Mouse (Mus musculus): ENCODE measurements around the gene Car3. TPM values are rescaled to one million over a fixed set of nuclear protein-coding genes. Genes with fewer than 3 reads are reported as not detected.

The Car3 gene
- polyA plus RNA-seq, 1 experiment from 2014 or later: 21.0 TPM

GRCm38 (mm10) chr3:14870528-14870927 lies 7.2 kb downstream of the Car3 start:
- H3K4me3 ChIP-seq (ENCODE audit: low read length): no peak overlapping the region
- H3K36me3 ChIP-seq (ENCODE audit: insufficient read depth, low read length): no peaks in the 10 kb centered on the region
- no peaks in the 10 kb centered on the region for H3K27me3 ChIP-seq (ENCODE audit: insufficient read depth, low read length)
- H3K9ac ChIP-seq (replicated peaks; ENCODE audit: low read length): no peak overlapping the region
- H3K4me2 ChIP-seq (replicated peaks; ENCODE audit: low read depth, low read length): no peak overlapping the region
- WGBS: 65% methylated on average over 1 of the region's 1 CpGs
- no peak for ATAC-seq (ENCODE audit: low FRiP score, low TSS enrichment)
- H3K9me3 ChIP-seq (ENCODE audit: low read length): no peaks in the 10 kb centered on the region
- H3K4me1 ChIP-seq (ENCODE audit: insufficient read depth, low read length): no peaks in the 10 kb centered on the region
- no peak overlapping the region for H3K27ac ChIP-seq (ENCODE audit: low read length)

GRCm38 (mm10) chr3:14871386-14871785 lies 8.1 kb downstream of the Car3 start:
- no peak overlapping the region for H3K4me2 ChIP-seq (replicated peaks; ENCODE audit: low read depth, low read length)
- no peaks in the 10 kb centered on the region for H3K27me3 ChIP-seq (ENCODE audit: insufficient read depth, low read length)
- no peaks in the 10 kb centered on the region for H3K36me3 ChIP-seq (ENCODE audit: insufficient read depth, low read length)
- no peaks in the 10 kb centered on the region for H3K4me1 ChIP-seq (ENCODE audit: insufficient read depth, low read length)
- H3K4me3 ChIP-seq (ENCODE audit: low read length): no peak overlapping the region
- no peak overlapping the region for H3K27ac ChIP-seq (ENCODE audit: low read length)
- no peaks in the 10 kb centered on the region for H3K9me3 ChIP-seq (ENCODE audit: low read length)
- WGBS: 54% methylated on average over 7 of the region's 7 CpGs
- no peak for ATAC-seq (ENCODE audit: low FRiP score, low TSS enrichment)
- H3K9ac ChIP-seq (replicated peaks; ENCODE audit: low read length): no peak overlapping the region

- H3K4me3 ChIP-seq (ENCODE audit: low read length): no peak overlapping the region
- 36% methylated on average over 8 of the region's 8 CpGs for whole genome bisulfite sequencing
- no peaks in the 10 kb centered on the region for H3K27me3 ChIP-seq (ENCODE audit: insufficient read depth, low read length)
- no peaks in the 10 kb centered on the region for H3K36me3 ChIP-seq (ENCODE audit: insufficient read depth, low read length)
- ATAC-seq (ENCODE audit: low FRiP score, low TSS enrichment): no peak; the same call in 1 of the 2 replicates
- H3K9me3 ChIP-seq (ENCODE audit: low read length): no peaks in the 10 kb centered on the region
- no peak overlapping the region for H3K27ac ChIP-seq (ENCODE audit: low read length)
- no peaks in the 10 kb centered on the region for H3K4me1 ChIP-seq (ENCODE audit: insufficient read depth, low read length)
- no peak overlapping the region for H3K9ac ChIP-seq (replicated peaks; ENCODE audit: low read length)
- no peak overlapping the region for H3K4me2 ChIP-seq (replicated peaks; ENCODE audit: low read depth, low read length)
Measured at GRCm38 (mm10) chr3:14874402-14875040, 11.2 kb downstream of the Car3 start.

GRCm38 (mm10) chr3:14876325-14876918 lies 13.1 kb downstream of the Car3 start:
- WGBS: 65% methylated on average over 9 of the region's 9 CpGs
- Histone ChIP-seq H3K27ac (ENCODE audit: low read length) (no peak overlapping the region), H3K9me3 (ENCODE audit: low read length) (no peaks in the 10 kb centered on the region)

GRCm38 (mm10) chr3:14877251-14877909 lies 14.1 kb downstream of the Car3 start:
- no peak overlapping the region for H3K9ac ChIP-seq (replicated peaks; ENCODE audit: low read length)
- no peak for ATAC-seq (ENCODE audit: low FRiP score, low TSS enrichment)

More at GRCm38 (mm10) chr3:14876325-14876918, 13.1 kb downstream of the Car3 start:
- H3K4me2 ChIP-seq (replicated peaks; ENCODE audit: low read depth, low read length): no peak overlapping the region
- H3K36me3 ChIP-seq (ENCODE audit: insufficient read depth, low read length): no peaks in the 10 kb centered on the region
- no peaks in the 10 kb centered on the region for H3K27me3 ChIP-seq (ENCODE audit: insufficient read depth, low read length)
- no peaks in the 10 kb centered on the region for H3K4me1 ChIP-seq (ENCODE audit: insufficient read depth, low read length)
- H3K4me3 ChIP-seq (ENCODE audit: low read length): no peak overlapping the region
- ATAC-seq (ENCODE audit: low FRiP score, low TSS enrichment): no peak
- no peak overlapping the region for H3K9ac ChIP-seq (replicated peaks; ENCODE audit: low read length)

GRCm38 (mm10) chr3:14878749-14879223 lies 15.5 kb downstream of the Car3 start:
- Histone ChIP-seq H3K9ac (replicated peaks; ENCODE audit: low read length) (no peak overlapping the region), H3K27me3 (ENCODE audit: insufficient read depth, low read length) (no peaks in the 10 kb centered on the region), H3K9me3 (ENCODE audit: low read length) (no peaks in the 10 kb centered on the region), H3K27ac (ENCODE audit: low read length) (no peak overlapping the region), H3K4me2 (replicated peaks; ENCODE audit: low read depth, low read length) (no peak overlapping the region), H3K36me3 (ENCODE audit: insufficient read depth, low read length) (no peaks in the 10 kb centered on the region), H3K4me1 (ENCODE audit: insufficient read depth, low read length) (no peaks in the 10 kb centered on the region), H3K4me3 (ENCODE audit: low read length) (no peak overlapping the region)
- ATAC-seq (ENCODE audit: low FRiP score, low TSS enrichment): no peak
- 82% methylated on average over 6 of the region's 6 CpGs for WGBS

More at GRCm38 (mm10) chr3:14877251-14877909, 14.1 kb downstream of the Car3 start:
- Histone ChIP-seq H3K27ac (ENCODE audit: low read length) (no peak overlapping the region), H3K4me2 (replicated peaks; ENCODE audit: low read depth, low read length) (no peak overlapping the region), H3K4me1 (ENCODE audit: insufficient read depth, low read length) (no peaks in the 10 kb centered on the region), H3K36me3 (ENCODE audit: insufficient read depth, low read length) (no peaks in the 10 kb centered on the region), H3K9me3 (ENCODE audit: low read length) (no peaks in the 10 kb centered on the region), H3K27me3 (ENCODE audit: insufficient read depth, low read length) (no peaks in the 10 kb centered on the region), H3K4me3 (ENCODE audit: low read length) (no peak overlapping the region)
- WGBS: 87% methylated on average over 7 of the region's 7 CpGs

- no peaks in the 10 kb centered on the region for H3K36me3 ChIP-seq (ENCODE audit: insufficient read depth, low read length)
- no peaks in the 10 kb centered on the region for H3K27me3 ChIP-seq (ENCODE audit: insufficient read depth, low read length)
- no peaks in the 10 kb centered on the region for H3K9me3 ChIP-seq (ENCODE audit: low read length)
- no peak overlapping the region for H3K4me2 ChIP-seq (replicated peaks; ENCODE audit: low read depth, low read length)
- no peak for ATAC-seq (ENCODE audit: low FRiP score, low TSS enrichment)
- no peak overlapping the region for H3K4me3 ChIP-seq (ENCODE audit: low read length)
- no peak overlapping the region for H3K27ac ChIP-seq (ENCODE audit: low read length)
- whole genome bisulfite sequencing: 83% methylated on average over 3 of the region's 3 CpGs
- H3K4me1 ChIP-seq (ENCODE audit: insufficient read depth, low read length): no peaks in the 10 kb centered on the region
- H3K9ac ChIP-seq (replicated peaks; ENCODE audit: low read length): no peak overlapping the region
Measured at GRCm38 (mm10) chr3:14879293-14879692, 16.0 kb downstream of the Car3 start.

- Histone ChIP-seq H3K36me3 (ENCODE audit: insufficient read depth, low read length) (no peaks in the 10 kb centered on the region), H3K4me1 (ENCODE audit: insufficient read depth, low read length) (no peaks in the 10 kb centered on the region), H3K4me2 (replicated peaks; ENCODE audit: low read depth, low read length) (no peak overlapping the region), H3K4me3 (ENCODE audit: low read length) (no peak overlapping the region), H3K9ac (replicated peaks; ENCODE audit: low read length) (no peak overlapping the region), H3K27ac (ENCODE audit: low read length) (no peak overlapping the region), H3K9me3 (ENCODE audit: low read length) (no peaks in the 10 kb centered on the region), H3K27me3 (ENCODE audit: insufficient read depth, low read length) (no peaks in the 10 kb centered on the region)
- 54% methylated on average over 2 of the region's 2 CpGs for WGBS
- ATAC-seq (ENCODE audit: low FRiP score, low TSS enrichment): no peak
Measured at GRCm38 (mm10) chr3:14880277-14880676, 17.0 kb downstream of the Car3 start.

GRCm38 (mm10) chr3:14882005-14882404 lies 18.7 kb downstream of the Car3 start:
- no peaks in the 10 kb centered on the region for H3K36me3 ChIP-seq (ENCODE audit: insufficient read depth, low read length)
- H3K9me3 ChIP-seq (ENCODE audit: low read length): no peaks in the 10 kb centered on the region
- ATAC-seq (ENCODE audit: low FRiP score, low TSS enrichment): no peak
- H3K4me3 ChIP-seq (ENCODE audit: low read length): no peak overlapping the region
- H3K27me3 ChIP-seq (ENCODE audit: insufficient read depth, low read length): no peaks in the 10 kb centered on the region
- no peak overlapping the region for H3K27ac ChIP-seq (ENCODE audit: low read length)
- no peaks in the 10 kb centered on the region for H3K4me1 ChIP-seq (ENCODE audit: insufficient read depth, low read length)
- H3K4me2 ChIP-seq (replicated peaks; ENCODE audit: low read depth, low read length): no peak overlapping the region
- H3K9ac ChIP-seq (replicated peaks; ENCODE audit: low read length): no peak overlapping the region

- WGBS: 78% methylated on average over 3 of the region's 3 CpGs
Measured at GRCm38 (mm10) chr3:14882756-14883155, 19.4 kb downstream of the Car3 start.

More at GRCm38 (mm10) chr3:14882756-14883155, 19.4 kb downstream of the Car3 start:
- Histone ChIP-seq H3K4me2 (replicated peaks; ENCODE audit: low read depth, low read length) (no peak overlapping the region), H3K27ac (ENCODE audit: low read length) (no peak overlapping the region), H3K9ac (replicated peaks; ENCODE audit: low read length) (no peak overlapping the region), H3K9me3 (ENCODE audit: low read length) (no peaks in the 10 kb centered on the region), H3K4me1 (ENCODE audit: insufficient read depth, low read length) (no peaks in the 10 kb centered on the region), H3K27me3 (ENCODE audit: insufficient read depth, low read length) (no peaks in the 10 kb centered on the region; the same call in 1 of the 2 replicates), H3K4me3 (ENCODE audit: low read length) (no peak overlapping the region), H3K36me3 (ENCODE audit: insufficient read depth, low read length) (no peaks in the 10 kb centered on the region)
- ATAC-seq (ENCODE audit: low FRiP score, low TSS enrichment): no peak
